Mouse (Mus musculus) bone marrow, adult 2 months (tissue): ENCODE data around the gene LTO1.

ENCODE experiments used
- CTCF ChIP-seq: fragments of 200-500 bp; IDR thresholded peaks from 2 replicates; pipeline ENCODE4 v1.5.1; 2011; ENCODE audit warnings: low read length, control low read depth; ENCODE audit not compliant: control insufficient read depth, insufficient read depth
- POLR2A ChIP-seq: fragments of 200-500 bp; IDR thresholded peaks from 2 replicates; pipeline ENCODE4 v1.6.1; 2011; ENCODE audit warnings: low read depth, mild to moderate bottlenecking, control low read depth, low read length, borderline replicate concordance; ENCODE audit not compliant: control insufficient read depth

- TF ChIP-seq CTCF (no peak), POLR2A (no peak)
Observed at GRCm38 (mm10) chr7:144898506-144898905, 16.4 kb upstream of the LTO1 start.
